ENCODE assay signal across 11 mouse cellular contexts in the genomic region with DNA sequence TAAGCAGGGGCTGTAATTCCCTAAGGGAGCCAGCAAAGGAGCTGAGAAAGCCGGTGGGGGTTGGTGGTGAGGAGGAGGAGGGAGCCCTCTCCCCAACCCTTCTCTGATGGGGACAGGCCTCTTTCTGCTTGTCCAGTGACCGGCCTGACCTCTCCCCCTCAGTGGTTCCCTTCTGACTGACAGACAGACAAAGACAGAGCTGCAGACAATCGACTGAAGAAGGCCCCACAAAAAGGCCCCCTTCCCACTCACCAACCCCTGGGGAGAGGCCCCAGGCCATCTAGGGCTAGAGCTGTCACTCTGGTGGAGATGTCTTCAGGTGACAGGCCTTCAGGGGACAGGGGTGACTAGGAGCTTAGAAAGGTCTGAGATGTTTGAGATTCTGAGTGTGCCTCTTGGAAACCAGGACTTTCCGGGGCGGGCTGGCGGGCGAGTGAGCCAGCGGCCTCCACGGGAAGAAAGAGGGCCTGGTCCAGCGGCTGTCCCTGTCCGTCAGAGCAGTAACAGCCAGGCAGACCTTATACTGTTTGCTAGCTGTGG. TPM values are rescaled to one million over a fixed set of nuclear protein-coding genes. Genes with fewer than 3 reads are reported as not detected.
DNase-seq lines count a peak whose midpoint lies in the region; ATAC-seq lines count a peak whose summit lies in the region.
"Had no signal": no experiment of that assay in that cellular context is flagged by ENCODE, and none has a peak within 500 bp of the region (broad histone marks: within the 10 kb centered on the region; RNA-seq: fewer than 3 reads in every experiment).

No protein-coding gene starts in this region.

- no peaks in the 10 kb centered on the region for H3K9me3 ChIP-seq in limb, embryonic 15.5 days
- H3K9me3 ChIP-seq in stomach, embryonic 16.5 days (replicated peaks; ENCODE audit: control insufficient read depth, low read length): no peaks in the 10 kb centered on the region

- no peak overlapping the region for H3K4me3 ChIP-seq in limb, embryonic 15.5 days
- H3K4me3 ChIP-seq in stomach, embryonic 16.5 days (replicated peaks; ENCODE audit: low read length): no peak overlapping the region

- H3K4me2 ChIP-seq in limb, embryonic 15.5 days: no peak overlapping the region
- no peak overlapping the region for H3K4me2 ChIP-seq in stomach, embryonic 16.5 days (ENCODE audit: low read depth, low read length)

- H3K4me1 ChIP-seq in limb, embryonic 15.5 days: peaks cover 33% of the 10 kb centered on the region
- peaks cover 22% of the 10 kb centered on the region for H3K4me1 ChIP-seq in stomach, embryonic 16.5 days (ENCODE audit: control insufficient read depth, insufficient read depth, low read length)

- H3K9ac ChIP-seq in limb, embryonic 15.5 days: 0 out of 2 replicates have a peak overlapping the region, but pooled peaks have one; percentile 2
- H3K9ac ChIP-seq in stomach, embryonic 16.5 days (ENCODE audit: low read length): peak overlapping the region; percentile 42

- ATAC-seq in limb, embryonic 15.5 days (ENCODE audit: insufficient number of reproducible peaks, low FRiP score, low TSS enrichment, low read depth): 0 out of 2 replicates have a peak, but pooled peaks have one; percentile 42
- no peak for ATAC-seq in stomach, embryonic 16.5 days (ENCODE audit: insufficient read depth, low FRiP score)
- ATAC-seq: lung, postnatal 0 days had no signal

- no peaks in the 10 kb centered on the region for H3K36me3 ChIP-seq in limb, embryonic 15.5 days
- H3K36me3 ChIP-seq in stomach, embryonic 16.5 days (ENCODE audit: control insufficient read depth, insufficient read depth, low read length): no peaks in the 10 kb centered on the region

- 35% methylated on average over 11 of the region's 11 CpGs for WGBS in limb, embryonic 15.5 days
- 54% methylated on average over 11 of the region's 11 CpGs for WGBS in stomach, embryonic 16.5 days

- H3K27ac ChIP-seq in limb, embryonic 15.5 days: peak overlapping the region; percentile 3; the same call in 1 of the 2 replicates
- peak overlapping the region; percentile 19; the same call in 1 of the 2 replicates for H3K27ac ChIP-seq in stomach, embryonic 16.5 days (ENCODE audit: low read length)

- peak; percentile 8 for DNase-seq in right cerebral cortex, postnatal 25 days
- DNase-seq in right cerebral cortex, adult 2 months (ENCODE audit: low spot score in 2 of 2): no peak
- DNase-seq in gastrocnemius, adult 18-20 months (ENCODE audit: low spot score): peak; percentile 51
- DNase-seq in testis, postnatal 10 days (ENCODE audit: low spot score): no peak
- no peak for DNase-seq in layer of hippocampus, adult 18-20 months (ENCODE audit: low spot score in 2 of 2)
- DNase-seq in thymus, adult 18-20 months: no peak
- DNase-seq: kidney, postnatal 14 days had no signal

- H3K27me3 ChIP-seq in limb, embryonic 15.5 days: peaks cover 17% of the 10 kb centered on the region
- H3K27me3 ChIP-seq in stomach, embryonic 16.5 days (ENCODE audit: control insufficient read depth, insufficient read depth, low read length): peaks cover 6% of the 10 kb centered on the region; the same call in 1 of the 2 replicates

RNA-seq across cellular contexts. Expression of a gene that starts 24.0 kb away (rescaled TPM):
- total RNA-seq in gastrocnemius, adult 18-20 months (2021): 10 to 100 TPM; 26.7 to 27.7 TPM
- 203 and 213 TPM in 2 replicates for polyA plus RNA-seq in limb, embryonic 15.5 days (2015; fragmentation: Nextera tagmentation; extraction: Ambion mirVana)
- polyA plus RNA-seq in stomach, embryonic 16.5 days (2015; fragmentation: Nextera tagmentation; extraction: Ambion mirVana): 124 and 136 TPM in 2 replicates
- 1 to 10 TPM; 6.5 to 8.2 TPM for total RNA-seq in layer of hippocampus, adult 18-20 months (2021)

RNA-seq across cellular contexts. Expression of a gene that starts 42.6 kb away (rescaled TPM):
- total RNA-seq in gastrocnemius, adult 18-20 months (2021): 10 to 100 TPM; 24.9 to 25.7 TPM
- polyA plus RNA-seq in limb, embryonic 15.5 days (2015; fragmentation: Nextera tagmentation; extraction: Ambion mirVana): 76.2 and 87.4 TPM in 2 replicates
- 68.7 and 75.0 TPM in 2 replicates for polyA plus RNA-seq in stomach, embryonic 16.5 days (2015; fragmentation: Nextera tagmentation; extraction: Ambion mirVana)
- 10 to 100 TPM; 34.9 to 35.3 TPM for total RNA-seq in layer of hippocampus, adult 18-20 months (2021)

RNA-seq across cellular contexts. Expression of a gene that starts 43.9 kb away (rescaled TPM):
- 100 to 1,000 TPM; 460 to 570 TPM for total RNA-seq in gastrocnemius, adult 18-20 months (2021)
- polyA plus RNA-seq in limb, embryonic 15.5 days (2015; fragmentation: Nextera tagmentation; extraction: Ambion mirVana): 75.6 and 81.1 TPM in 2 replicates
- 64.8 and 65.7 TPM in 2 replicates for polyA plus RNA-seq in stomach, embryonic 16.5 days (2015; fragmentation: Nextera tagmentation; extraction: Ambion mirVana)
- total RNA-seq in layer of hippocampus, adult 18-20 months (2021): 100 to 1,000 TPM; 241 to 242 TPM

RNA-seq across cellular contexts. Expression of a gene that starts 54.2 kb away (rescaled TPM):
- total RNA-seq in gastrocnemius, adult 18-20 months (2021): not detected
- polyA plus RNA-seq in limb, embryonic 15.5 days (2015; fragmentation: Nextera tagmentation; extraction: Ambion mirVana): 3.4 and 3.6 TPM in 2 replicates
- polyA plus RNA-seq in stomach, embryonic 16.5 days (2015; fragmentation: Nextera tagmentation; extraction: Ambion mirVana): 70.8 and 81.7 TPM in 2 replicates
- total RNA-seq in layer of hippocampus, adult 18-20 months (2021): not detected
- total RNA-seq: gastrocnemius, postnatal 4 days had no signal

Comparison
In these comparisons a context has a peak if more than half of its experiments do, and no peak if none do; other contexts are left out.
1. DNase-seq: peak in right cerebral cortex, postnatal 25 days (single experiment) and gastrocnemius, adult 18-20 months (single experiment); none in right cerebral cortex, adult 2 months (0 of 2), testis, postnatal 10 days (single experiment), layer of hippocampus, adult 18-20 months (0 of 2) and thymus, adult 18-20 months (0 of 2).